Mouse (Mus musculus): ENCODE measurements around the gene Zfp872. TPM values are rescaled to one million over a fixed set of nuclear protein-coding genes. Genes with fewer than 3 reads are reported as not detected.

Zfp872 gene
- total and polyA plus RNA-seq, 3 experiments = not detected

DNA sequence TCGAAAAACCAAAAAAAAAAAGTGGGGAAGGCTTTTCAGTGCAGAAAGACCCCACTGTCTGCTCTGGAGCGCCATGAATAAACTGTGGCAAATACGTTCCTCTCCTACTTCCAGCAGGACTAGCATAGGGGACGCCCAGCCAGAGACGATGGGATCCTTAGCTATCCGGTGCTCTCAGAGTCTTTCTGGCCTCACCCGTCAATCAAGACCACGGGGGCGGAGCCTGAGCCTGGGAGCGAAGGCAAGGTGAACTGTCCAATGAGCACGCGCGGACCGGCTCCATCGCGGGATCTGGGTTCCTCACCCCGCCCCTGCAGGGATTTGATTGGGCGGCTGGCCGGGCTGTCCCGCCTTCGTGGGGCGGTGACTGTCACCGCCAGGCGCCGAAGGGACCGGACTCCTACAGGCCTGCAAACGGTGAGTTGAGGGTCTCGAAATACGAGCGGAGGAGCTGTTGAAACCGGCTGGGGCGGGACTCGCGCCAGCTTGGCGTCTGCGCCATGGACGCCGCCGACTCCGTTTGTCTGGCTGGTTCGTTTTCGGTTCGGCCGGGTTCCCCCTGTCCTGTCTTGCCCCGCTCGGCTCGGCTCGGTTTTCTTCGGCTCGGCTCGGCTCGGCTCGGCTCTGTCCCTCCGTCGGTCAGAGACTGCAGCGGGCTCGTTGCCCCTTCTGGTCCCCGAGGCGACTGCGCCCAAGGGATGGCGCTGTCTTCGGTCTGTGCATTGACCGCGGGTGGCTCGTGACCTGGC is 31.2 kb upstream of the Zfp872 start, which contains the start of gene Pigyl (continued):
- TF ChIP-seq UBTF (IDR thresholded peaks at IDR 0.05; ENCODE audit: low read depth, low read length) (peak; percentile 56; the same call in 1 of the 2 replicates), CHD1 (IDR thresholded peaks at IDR 0.05; ENCODE audit: low read depth, low read length) (no peak)

DNA sequence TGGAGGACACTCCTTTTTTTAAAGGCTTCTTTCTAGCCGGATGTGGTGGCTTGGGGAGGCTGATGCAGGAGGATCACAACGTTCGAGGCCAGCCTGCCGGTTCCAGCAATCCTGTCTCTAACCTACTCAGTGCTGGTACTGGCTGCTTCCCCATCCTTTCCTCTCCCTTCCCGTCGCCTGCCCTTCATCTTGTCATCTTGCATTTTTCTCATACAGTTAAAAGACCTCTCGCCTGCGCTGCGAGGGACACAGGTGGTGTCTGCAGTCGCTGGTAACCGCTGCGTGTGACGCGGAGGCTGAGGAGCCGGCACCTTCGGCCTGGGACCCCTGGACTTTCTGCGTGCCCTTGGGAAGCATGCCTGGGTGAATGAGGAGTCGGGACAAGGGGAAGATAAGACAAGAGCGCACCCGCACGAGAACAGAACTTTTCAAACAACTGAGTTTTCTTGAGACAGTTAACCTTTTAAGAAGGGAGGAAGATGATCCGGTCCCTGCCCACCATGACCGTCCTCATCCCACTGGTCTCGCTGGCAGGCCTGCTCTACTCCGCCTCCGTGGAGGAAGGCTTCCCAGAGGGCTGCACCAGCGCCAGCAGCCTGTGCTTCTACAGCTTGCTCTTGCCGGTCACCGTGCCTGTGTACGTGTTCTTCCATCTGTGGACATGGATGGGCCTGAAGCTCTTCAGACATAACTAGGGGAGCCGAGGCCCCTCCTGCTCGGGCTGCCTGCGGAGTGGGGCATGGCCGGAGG is 30.2 kb upstream of the Zfp872 start:
- Histone ChIP-seq H3K27me3 (replicated peaks) (no peaks in the 10 kb centered on the region), H3K4me2 (ENCODE audit: insufficient read depth, low read depth, poor library complexity, severe bottlenecking) (peak overlapping the region; percentile 41), H3K4me3 (replicated peaks in 1 of 3; ENCODE audit: low read depth in 2 of 3, low read length in 2 of 3, poor library complexity in 1 of 3) (peak overlapping the region in 1 of 3 experiments; percentile 85), H3K27ac (ENCODE audit: insufficient read depth, low read depth) (no peak overlapping the region), H3K9ac (ENCODE audit: insufficient read depth, low read depth) (peak overlapping the region; percentile 80), H3K4me1 (ENCODE audit: control insufficient read depth in 1 of 2, insufficient read depth in 2 of 2) (peaks cover 4 to 21% of the 10 kb centered on the region in 2 experiments), H3K79me2 (replicated peaks; ENCODE audit: control insufficient read depth, extremely low read depth, insufficient read depth, poor library complexity, severe bottlenecking) (no peaks in the 10 kb centered on the region), H3K9me3 (replicated peaks; ENCODE audit: low read length) (peaks cover 3% of the 10 kb centered on the region), H3K36me3 (replicated peaks in 1 of 2; ENCODE audit: control insufficient read depth in 1 of 2, insufficient read depth in 1 of 2, low read length in 1 of 2) (peaks cover 0 to 8% of the 10 kb centered on the region in 2 experiments)
- in situ Hi-C loops (cut with MboI; ENCODE audit: low pct_ligation_motif_present, low pct_unique_long_range_greater_than_20kb, low sequenced_read_pairs) (loop anchor here (5.0 to 10.0 kb wide), 5 partner anchors 35 to 235 kb away; partner anchors contain the start of genes Gm49318 and Zfp653), dilution Hi-C loops (cut with MboI; ENCODE audit: extremely low pct_ligation_motif_present, extremely low pct_unique_long_range_greater_than_20kb, low sequenced_read_pairs) (no loop called here)
- TF ChIP-seq ETS1 (conservative IDR thresholded peaks at IDR 0.05; ENCODE audit: low read depth, low read length) = no peak
- TF ChIP-seq GABPA (IDR thresholded peaks at IDR 0.05; ENCODE audit: insufficient replicate concordance, low read depth, low read length) = no peak
- no peak for TF ChIP-seq SIN3A (IDR thresholded peaks at IDR 0.05; ENCODE audit: low read length)
- no peak for TF ChIP-seq UBTF (IDR thresholded peaks at IDR 0.05; ENCODE audit: low read depth, low read length)
- no peak for TF ChIP-seq POLR2A (IDR thresholded peaks at IDR 0.05; ENCODE audit: low read depth, low read length)
- TF ChIP-seq TCF12 (IDR thresholded peaks at IDR 0.05; ENCODE audit: low read depth, low read length) = no peak
- no peak for TF ChIP-seq MAFK (IDR thresholded peaks at IDR 0.05; ENCODE audit: insufficient replicate concordance, low read length)
- no peak for TF ChIP-seq RAD21 (IDR thresholded peaks at IDR 0.05; ENCODE audit: low read depth, low read length)
- TF ChIP-seq ZKSCAN1 (IDR thresholded peaks at IDR 0.05; ENCODE audit: borderline replicate concordance, low read depth, low read length) = no peak
- no peak for TF ChIP-seq JUN (IDR thresholded peaks at IDR 0.05; ENCODE audit: insufficient read depth, low read depth, low read length)
- no peak for TF ChIP-seq TBP (conservative IDR thresholded peaks at IDR 0.05; ENCODE audit: low read depth, low read length)
- no peak for TF ChIP-seq MEF2A (IDR thresholded peaks at IDR 0.05; ENCODE audit: borderline replicate concordance, low read depth, low read length)
- no peak for TF ChIP-seq POLR2AphosphoS2 (IDR thresholded peaks at IDR 0.05; ENCODE audit: low read depth, low read length)
- TF ChIP-seq E2F4 (IDR thresholded peaks at IDR 0.05; ENCODE audit: insufficient replicate concordance, low read depth, low read length) = no peak
- TF ChIP-seq JUND (conservative IDR thresholded peaks at IDR 0.05; ENCODE audit: low read depth, low read length) = no peak
- no peak for TF ChIP-seq CHD2 (IDR thresholded peaks at IDR 0.05; ENCODE audit: low read length)
- TF ChIP-seq ZC3H11A (IDR thresholded peaks at IDR 0.05; ENCODE audit: low read depth, low read length) = no peak
- no peak for DNase-seq (ENCODE audit: extremely low read depth)
